Mouse (Mus musculus): ENCODE results near the gene F13a1. TPM values are rescaled to one million over a fixed set of nuclear protein-coding genes. Genes with fewer than 3 reads are reported as not detected.

F13a1 gene
- polyA plus RNA-seq, 1 experiment from 2014 or later: 12.4 TPM

DNA sequence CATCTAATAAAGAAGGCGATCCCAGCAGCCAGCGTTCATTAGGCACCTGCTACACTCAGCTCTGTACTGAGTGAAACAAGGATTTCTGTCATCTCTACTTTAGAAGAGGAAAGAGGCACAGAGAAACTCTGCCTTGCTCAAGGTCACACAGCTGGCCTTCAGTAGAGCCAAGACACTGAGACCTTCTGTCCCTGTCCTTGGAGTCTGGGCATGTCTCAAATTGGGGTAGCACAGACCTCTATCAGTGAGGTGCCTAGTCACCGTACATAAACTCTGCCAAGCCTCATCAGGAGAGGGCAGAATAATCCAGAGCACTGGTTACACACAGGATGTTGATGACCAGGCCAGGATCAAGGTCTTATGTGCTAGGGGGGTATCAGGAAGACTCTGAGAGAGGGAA lies 108.2 kb downstream of the F13a1 start:
- H3K4me1 ChIP-seq: no peaks in the 10 kb centered on the region
- WGBS: 93% methylated on average over 3 of the region's 3 CpGs
- no peaks in the 10 kb centered on the region for H3K9me3 ChIP-seq (replicated peaks)
- H3K4me3 ChIP-seq (replicated peaks): no peak overlapping the region
- H3K36me3 ChIP-seq: no peaks in the 10 kb centered on the region
- no peak overlapping the region for H3K27ac ChIP-seq
- H3K4me2 ChIP-seq: no peak overlapping the region
- no peaks in the 10 kb centered on the region for H3K27me3 ChIP-seq
- no peak for ATAC-seq (replicated peaks; ENCODE audit: low FRiP score)
- H3K9ac ChIP-seq: no peak overlapping the region

DNA sequence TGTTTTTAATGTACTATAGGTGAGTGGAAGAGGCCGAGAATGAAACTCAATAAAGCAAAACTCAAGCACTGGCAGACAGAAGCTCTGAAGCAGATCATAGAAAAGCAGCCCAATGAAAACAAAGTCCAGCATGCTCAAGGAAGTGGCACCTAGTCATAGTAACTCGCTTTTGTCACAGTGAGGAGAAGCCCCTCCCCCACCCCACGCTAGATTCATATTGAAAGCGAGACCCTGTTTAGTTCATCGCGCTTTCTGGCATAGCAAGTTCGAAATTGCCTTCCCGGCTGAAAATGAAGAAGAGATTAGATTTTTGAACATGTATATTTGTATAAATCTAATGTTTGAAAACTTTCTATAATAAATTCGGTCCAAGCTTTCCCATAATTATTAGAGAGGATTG lies 118.0 kb downstream of the F13a1 start:
- H3K36me3 ChIP-seq: no peaks in the 10 kb centered on the region
- no peak overlapping the region for H3K9ac ChIP-seq
- ATAC-seq (replicated peaks; ENCODE audit: low FRiP score): no peak
- no peaks in the 10 kb centered on the region for H3K9me3 ChIP-seq (replicated peaks)
- no peak overlapping the region for H3K4me3 ChIP-seq (replicated peaks)
- no peaks in the 10 kb centered on the region for H3K27me3 ChIP-seq
- H3K4me1 ChIP-seq: no peaks in the 10 kb centered on the region
- H3K27ac ChIP-seq: no peak overlapping the region
- no peak overlapping the region for H3K4me2 ChIP-seq
- 87% methylated on average over 9 of the region's 9 CpGs for WGBS

DNA sequence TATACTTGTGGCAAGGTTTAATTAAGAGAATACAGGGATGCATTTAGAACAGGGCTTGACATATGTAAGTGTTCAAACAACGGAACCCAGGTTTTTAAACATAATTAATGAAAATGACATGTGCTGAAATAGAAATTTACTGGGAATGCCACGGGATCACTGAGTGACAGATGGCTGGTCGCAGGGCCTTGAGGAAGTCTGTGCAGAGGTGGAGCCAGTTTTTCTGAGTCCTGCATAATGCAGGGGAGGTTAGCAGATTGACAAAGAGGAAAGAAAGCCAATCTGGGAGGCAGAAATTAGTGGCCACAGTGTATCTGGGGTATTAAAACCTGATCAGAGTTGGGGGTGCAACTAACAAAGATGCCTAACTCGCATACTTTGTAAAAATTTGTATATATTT lies 130.3 kb downstream of the F13a1 start:
- no peak overlapping the region for H3K9ac ChIP-seq
- no peak overlapping the region for H3K4me2 ChIP-seq
- H3K36me3 ChIP-seq: no peaks in the 10 kb centered on the region
- no peak for ATAC-seq (replicated peaks; ENCODE audit: low FRiP score)
- H3K27ac ChIP-seq: no peak overlapping the region
- WGBS: 68% methylated on average over 4 of the region's 4 CpGs
- H3K27me3 ChIP-seq: no peaks in the 10 kb centered on the region
- no peaks in the 10 kb centered on the region for H3K4me1 ChIP-seq
- H3K9me3 ChIP-seq (replicated peaks): no peaks in the 10 kb centered on the region
- no peak overlapping the region for H3K4me3 ChIP-seq (replicated peaks)

DNA sequence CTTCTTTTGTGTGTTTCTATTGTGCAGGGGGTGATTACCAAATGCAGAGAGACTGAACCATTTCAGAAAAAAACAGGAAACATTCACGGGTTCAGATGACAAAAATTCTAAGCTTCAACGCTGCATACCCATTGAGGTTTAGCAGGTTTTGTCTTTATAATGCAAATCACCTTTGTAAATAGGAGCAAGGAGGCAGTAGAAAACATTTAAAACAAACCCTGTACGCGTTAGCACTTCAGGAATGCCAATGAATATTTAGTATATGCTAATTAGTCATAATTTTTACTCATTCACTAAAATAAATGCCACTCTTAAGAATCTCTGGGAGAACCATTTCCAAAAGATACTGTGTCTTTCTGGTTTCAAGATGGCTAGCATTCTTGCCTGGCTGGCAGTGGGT lies 146.2 kb downstream of the F13a1 start:
- no peak overlapping the region for H3K9ac ChIP-seq
- no peak for ATAC-seq (replicated peaks; ENCODE audit: low FRiP score)
- no peak overlapping the region for H3K27ac ChIP-seq
- 53% methylated on average over 4 of the region's 4 CpGs for WGBS
- no peaks in the 10 kb centered on the region for H3K27me3 ChIP-seq
- no peaks in the 10 kb centered on the region for H3K36me3 ChIP-seq
- H3K4me1 ChIP-seq: no peaks in the 10 kb centered on the region
- H3K9me3 ChIP-seq (replicated peaks): no peaks in the 10 kb centered on the region
- H3K4me3 ChIP-seq (replicated peaks): no peak overlapping the region
- no peak overlapping the region for H3K4me2 ChIP-seq

DNA sequence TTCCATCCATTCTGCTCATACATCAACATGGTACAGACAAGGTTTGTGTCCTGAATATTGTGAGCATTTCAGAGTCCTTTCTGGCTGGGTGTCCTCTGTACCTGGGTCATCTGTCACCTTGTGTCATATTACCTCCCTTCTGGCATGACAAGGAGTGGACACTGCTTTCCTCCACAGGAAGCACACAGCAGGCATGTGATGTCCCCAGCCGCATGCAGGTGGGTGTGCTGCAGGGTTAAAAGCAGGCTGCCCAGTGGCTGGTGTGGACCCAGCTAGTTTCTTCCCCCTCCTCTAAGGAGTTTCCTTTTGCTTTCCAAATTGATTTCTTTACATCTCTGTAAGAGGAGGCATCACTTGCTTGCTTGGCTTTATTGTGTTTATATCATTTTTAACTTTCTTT lies 146.6 kb downstream of the F13a1 start:
- no peaks in the 10 kb centered on the region for H3K36me3 ChIP-seq
- no peaks in the 10 kb centered on the region for H3K4me1 ChIP-seq
- ATAC-seq (replicated peaks; ENCODE audit: low FRiP score): no peak
- H3K4me3 ChIP-seq (replicated peaks): no peak overlapping the region
- no peak overlapping the region for H3K4me2 ChIP-seq
- no peaks in the 10 kb centered on the region for H3K27me3 ChIP-seq
- H3K9ac ChIP-seq: no peak overlapping the region
- H3K9me3 ChIP-seq (replicated peaks): no peaks in the 10 kb centered on the region
- 59% methylated on average over 1 of the region's 1 CpGs for WGBS
- H3K27ac ChIP-seq: no peak overlapping the region

DNA sequence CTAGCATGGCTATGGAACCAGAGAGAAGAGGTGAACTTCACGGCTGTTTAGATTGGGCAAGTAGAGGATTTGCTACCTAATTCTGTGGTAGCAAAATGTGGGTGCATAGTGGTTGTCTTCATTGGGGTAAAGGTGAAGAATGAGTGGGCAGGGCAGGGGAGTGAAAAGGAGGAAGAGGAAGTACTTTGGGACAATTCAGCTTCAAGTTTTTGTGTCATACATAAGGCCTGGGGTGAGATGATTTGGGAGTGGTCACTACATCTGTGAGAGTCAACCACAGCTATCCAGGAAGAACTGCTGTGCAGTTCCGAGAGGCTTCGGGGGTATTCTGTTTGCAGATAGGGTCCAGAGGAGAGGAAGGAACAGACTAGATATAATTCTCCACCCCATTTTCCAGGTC lies 148.4 kb downstream of the F13a1 start:
- H3K27ac ChIP-seq: no peak overlapping the region
- no peaks in the 10 kb centered on the region for H3K27me3 ChIP-seq
- no peaks in the 10 kb centered on the region for H3K9me3 ChIP-seq (replicated peaks)
- no peak for ATAC-seq (replicated peaks; ENCODE audit: low FRiP score)
- H3K9ac ChIP-seq: no peak overlapping the region
- no peak overlapping the region for H3K4me3 ChIP-seq (replicated peaks)
- no peaks in the 10 kb centered on the region for H3K36me3 ChIP-seq
- no peak overlapping the region for H3K4me2 ChIP-seq
- WGBS: 84% methylated on average over 3 of the region's 3 CpGs
- no peaks in the 10 kb centered on the region for H3K4me1 ChIP-seq

DNA sequence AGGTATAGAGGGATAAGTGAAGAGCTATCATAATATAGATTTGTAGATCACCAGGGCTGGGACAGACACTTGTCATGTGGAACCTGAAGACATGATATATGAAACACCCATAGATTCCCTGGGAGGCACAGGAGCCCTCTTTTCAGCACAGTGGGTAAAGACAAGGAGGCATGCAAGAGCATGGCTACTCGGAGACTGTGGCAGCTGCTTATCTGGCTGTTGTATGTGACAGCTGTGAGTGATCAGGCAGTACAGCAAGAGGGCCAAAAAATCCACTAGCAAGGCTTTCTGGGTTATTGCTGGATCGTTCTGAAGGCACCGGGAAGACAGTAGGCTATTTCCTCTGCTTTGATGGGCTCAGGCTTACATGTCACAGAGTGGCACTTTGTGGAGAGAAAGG lies 149.0 kb downstream of the F13a1 start:
- no peaks in the 10 kb centered on the region for H3K27me3 ChIP-seq
- no peak for ATAC-seq (replicated peaks; ENCODE audit: low FRiP score)
- WGBS: 66% methylated on average over 3 of the region's 3 CpGs

DNA sequence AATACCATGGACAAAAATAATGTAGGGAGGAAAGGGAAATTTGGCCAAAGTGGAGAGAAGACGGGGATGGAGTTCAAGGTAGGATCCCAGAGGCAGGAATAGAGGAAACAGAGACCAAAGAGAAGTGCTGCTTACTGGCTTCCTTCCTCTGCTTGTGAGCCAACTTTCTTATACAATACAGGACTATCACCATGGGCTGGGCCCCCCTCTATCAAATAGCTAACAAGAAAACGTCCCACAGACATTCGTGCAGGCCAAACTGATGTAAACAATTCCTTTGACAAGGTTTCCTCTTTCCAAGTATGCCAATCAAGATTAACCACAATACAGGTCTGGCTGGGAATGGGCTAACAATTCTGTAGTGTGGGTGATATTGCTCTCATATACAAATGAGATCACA lies 154.0 kb downstream of the F13a1 start:
- Histone ChIP-seq H3K36me3 (no peaks in the 10 kb centered on the region), H3K4me1 (no peaks in the 10 kb centered on the region), H3K9ac (no peak overlapping the region), H3K4me3 (replicated peaks) (no peak overlapping the region), H3K4me2 (no peak overlapping the region), H3K27ac (no peak overlapping the region), H3K9me3 (replicated peaks) (no peaks in the 10 kb centered on the region), H3K27me3 (no peaks in the 10 kb centered on the region)
- WGBS: 66% methylated on average over 3 of the region's 3 CpGs
- no peak for ATAC-seq (replicated peaks; ENCODE audit: low FRiP score)

More for the DNA sequence above, 149.0 kb downstream of the F13a1 start:
- Histone ChIP-seq H3K27ac (no peak overlapping the region), H3K36me3 (no peaks in the 10 kb centered on the region), H3K9me3 (replicated peaks) (no peaks in the 10 kb centered on the region), H3K4me1 (no peaks in the 10 kb centered on the region), H3K9ac (no peak overlapping the region), H3K4me2 (no peak overlapping the region), H3K4me3 (replicated peaks) (no peak overlapping the region)

DNA sequence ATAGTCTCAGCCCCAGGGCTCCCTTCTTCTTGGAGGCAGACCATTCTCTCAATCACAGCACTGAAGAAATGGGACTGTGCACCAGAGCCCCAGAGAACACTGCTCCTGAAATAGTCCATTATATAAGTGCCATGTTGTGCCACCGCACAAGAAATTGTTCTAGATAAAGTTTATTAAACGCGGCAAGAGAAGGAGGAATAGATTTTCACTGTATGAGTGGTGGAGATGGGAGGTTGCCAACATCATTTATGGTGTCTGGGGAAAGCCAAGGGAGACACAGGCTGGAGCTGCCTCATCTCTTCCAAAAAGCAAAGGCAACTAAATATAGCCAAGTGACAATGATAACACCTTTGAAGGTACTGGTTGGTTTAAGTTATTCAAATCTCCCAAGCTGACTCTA lies 156.3 kb downstream of the F13a1 start:
- over 99% methylated on average over 3 of the region's 3 CpGs for WGBS
- no peak for ATAC-seq (replicated peaks; ENCODE audit: low FRiP score)
- no peaks in the 10 kb centered on the region for H3K27me3 ChIP-seq

DNA sequence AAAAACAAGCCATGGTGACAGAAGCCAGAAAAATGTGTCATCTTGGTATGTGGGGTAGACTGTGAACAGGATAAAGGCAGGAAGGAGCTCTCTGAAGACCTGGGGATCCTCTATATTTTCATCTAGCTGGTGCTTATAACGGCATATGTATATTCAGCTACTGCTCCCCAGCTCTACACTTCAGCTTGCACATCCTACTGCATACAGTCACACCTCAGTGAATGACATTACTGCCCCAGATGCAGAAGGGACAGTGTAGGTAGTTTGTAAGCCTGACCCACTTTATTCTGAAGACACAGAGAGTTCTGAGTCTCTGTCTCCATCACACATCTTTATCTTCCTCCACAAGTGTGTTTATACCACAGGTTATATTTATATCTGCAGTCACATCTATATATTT lies 157.8 kb downstream of the F13a1 start:
- no peak for ATAC-seq (replicated peaks; ENCODE audit: low FRiP score)
- H3K36me3 ChIP-seq: no peaks in the 10 kb centered on the region
- H3K27me3 ChIP-seq: no peaks in the 10 kb centered on the region
- H3K27ac ChIP-seq: no peak overlapping the region
- no peaks in the 10 kb centered on the region for H3K9me3 ChIP-seq (replicated peaks)
- no peak overlapping the region for H3K4me2 ChIP-seq
- no peak overlapping the region for H3K4me3 ChIP-seq (replicated peaks)
- 88% methylated on average over 1 of the region's 1 CpGs for WGBS
- H3K9ac ChIP-seq: no peak overlapping the region
- H3K4me1 ChIP-seq: no peaks in the 10 kb centered on the region

More for the DNA sequence above, 156.3 kb downstream of the F13a1 start:
- Histone ChIP-seq H3K9ac (no peak overlapping the region), H3K27ac (no peak overlapping the region), H3K4me2 (no peak overlapping the region), H3K4me1 (no peaks in the 10 kb centered on the region), H3K9me3 (replicated peaks) (no peaks in the 10 kb centered on the region), H3K36me3 (no peaks in the 10 kb centered on the region), H3K4me3 (replicated peaks) (no peak overlapping the region)

DNA sequence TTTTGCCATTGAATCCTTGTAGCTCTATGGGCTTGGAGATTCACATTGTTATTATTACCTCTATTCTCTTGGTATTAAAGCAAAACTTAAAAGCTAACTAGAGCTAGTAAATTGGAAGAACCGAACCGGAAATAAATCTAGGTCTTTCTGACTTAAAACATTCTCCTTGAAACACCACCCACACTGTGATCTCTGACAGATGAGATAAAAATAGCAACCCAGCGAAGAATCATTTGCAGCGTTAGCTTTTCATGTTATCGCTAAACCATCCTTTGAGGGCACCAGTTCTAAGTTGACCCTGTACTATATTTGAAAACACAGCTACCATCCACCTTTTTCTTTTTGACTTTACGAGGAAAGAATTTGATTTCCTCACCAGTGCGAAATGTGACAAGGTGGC lies 164.1 kb downstream of the F13a1 start:
- no peaks in the 10 kb centered on the region for H3K36me3 ChIP-seq
- 83% methylated on average over 7 of the region's 7 CpGs for WGBS
- H3K4me2 ChIP-seq: no peak overlapping the region
- H3K27ac ChIP-seq: no peak overlapping the region
- H3K27me3 ChIP-seq: no peaks in the 10 kb centered on the region
- no peaks in the 10 kb centered on the region for H3K9me3 ChIP-seq (replicated peaks)
- H3K4me3 ChIP-seq (replicated peaks): no peak overlapping the region
- ATAC-seq (replicated peaks; ENCODE audit: low FRiP score): no peak
- H3K9ac ChIP-seq: no peak overlapping the region
- no peaks in the 10 kb centered on the region for H3K4me1 ChIP-seq

DNA sequence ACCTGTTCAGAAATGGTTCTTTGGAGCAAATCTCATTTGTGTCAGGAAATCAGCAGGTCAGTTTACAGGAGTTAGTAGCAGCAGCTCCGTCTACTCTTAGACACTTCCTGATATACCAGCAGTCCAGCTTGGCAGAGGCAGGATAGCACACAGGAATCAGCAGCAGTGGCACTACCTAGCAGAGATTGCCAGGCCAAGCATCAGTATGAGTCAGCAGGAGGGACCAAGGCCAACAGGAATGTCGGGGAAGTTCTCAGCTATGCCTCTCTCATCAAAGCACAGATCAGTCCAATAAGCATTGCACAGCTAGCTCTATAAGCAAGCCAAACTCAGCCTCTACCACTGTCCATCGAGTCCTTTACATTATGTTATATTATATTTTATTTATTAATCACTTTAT lies 210.9 kb downstream of the F13a1 start:
- 69% methylated on average over 3 of the region's 3 CpGs for WGBS
- no peak for ATAC-seq (replicated peaks; ENCODE audit: low FRiP score)
- H3K27ac ChIP-seq: no peak overlapping the region

More for the DNA sequence above, 210.9 kb downstream of the F13a1 start:
- Histone ChIP-seq H3K4me1 (no peaks in the 10 kb centered on the region), H3K36me3 (no peaks in the 10 kb centered on the region), H3K4me3 (replicated peaks) (no peak overlapping the region), H3K27me3 (no peaks in the 10 kb centered on the region), H3K9ac (no peak overlapping the region), H3K4me2 (no peak overlapping the region), H3K9me3 (replicated peaks) (no peaks in the 10 kb centered on the region)

All from kidney, embryonic 15.5 days (tissue).